Mouse (Mus musculus): ENCODE data around the gene Fstl4. TPM values are rescaled to one million over a fixed set of nuclear protein-coding genes. Genes with fewer than 3 reads are reported as not detected.

The Fstl4 gene
- polyA plus RNA-seq (2012; ENCODE audit: insufficient read depth, low replicate concordance) = 0.07 TPM in 1 of 2 replicates, not detected in the other

DNA sequence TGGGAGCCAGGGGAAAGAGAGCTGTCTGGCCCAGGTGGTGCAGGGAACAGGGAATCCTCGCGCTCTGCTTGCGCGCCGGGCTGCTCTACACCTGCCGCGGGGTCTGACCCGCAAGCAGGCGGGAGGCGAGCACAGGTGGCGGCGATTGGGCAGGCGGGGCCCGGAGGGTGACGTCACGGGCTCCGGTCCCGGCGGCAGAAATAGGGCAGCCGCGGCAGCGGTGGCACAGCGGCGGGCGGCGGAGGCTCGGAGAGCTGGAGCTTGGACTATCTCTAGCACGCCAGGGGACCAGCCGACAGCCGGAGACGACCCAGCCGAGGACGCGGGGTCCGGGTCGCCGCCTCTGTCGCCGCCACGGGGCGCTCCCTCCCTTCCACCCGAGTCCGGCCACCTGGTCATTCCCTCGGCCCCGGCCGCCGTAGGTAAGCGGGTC lies at the start of gene Fstl4:
Gene Fstl4, plus strand, starts transcription at position 174 of the 433 bp plus-strand sequence.
- H3K4me3 ChIP-seq (replicated peaks) = peak within 1 kb of the TSS; percentile 33
- TF ChIP-seq FLI1 (IDR thresholded peaks at IDR 0.05; ENCODE audit: low read length) (no peak), GATA1 (IDR thresholded peaks at IDR 0.05; ENCODE audit: borderline replicate concordance, low read length) (no peak)
- H3K27me3 ChIP-seq (replicated peaks) = peaks cover 61% of the 10 kb centered on the region
- 0 out of 2 replicates have a peak, but pooled peaks cover 5% of the 10 kb centered on the region for H3K4me1 ChIP-seq
- no peaks in the 10 kb centered on the region for H3K9me3 ChIP-seq
- H3K36me3 ChIP-seq (replicated peaks; ENCODE audit: low read length) = no peaks in the 10 kb centered on the region

DNA sequence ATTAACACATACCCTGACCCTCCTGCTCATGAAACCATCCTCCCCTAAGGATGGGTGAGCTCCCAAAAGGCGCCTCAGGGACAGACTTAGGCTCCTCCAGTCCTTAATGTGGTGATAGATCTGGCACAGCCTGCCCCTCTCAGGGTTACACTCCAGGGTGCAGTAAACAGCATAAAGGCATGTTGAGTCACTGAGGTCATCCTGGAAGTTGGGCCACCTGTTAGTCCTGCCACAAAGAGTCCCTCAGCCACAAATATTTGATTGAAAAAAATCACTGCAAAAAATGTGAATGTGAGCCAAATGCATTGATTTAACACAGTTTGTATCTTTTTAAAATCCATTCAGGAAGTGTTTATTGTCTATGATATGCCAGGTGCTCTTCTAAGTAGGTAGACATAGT lies 45.9 kb upstream of the Fstl4 start:
- no peak for TF ChIP-seq FLI1 (IDR thresholded peaks at IDR 0.05; ENCODE audit: low read length)
- no peak for TF ChIP-seq GATA1 (IDR thresholded peaks at IDR 0.05; ENCODE audit: borderline replicate concordance, low read length)

DNA sequence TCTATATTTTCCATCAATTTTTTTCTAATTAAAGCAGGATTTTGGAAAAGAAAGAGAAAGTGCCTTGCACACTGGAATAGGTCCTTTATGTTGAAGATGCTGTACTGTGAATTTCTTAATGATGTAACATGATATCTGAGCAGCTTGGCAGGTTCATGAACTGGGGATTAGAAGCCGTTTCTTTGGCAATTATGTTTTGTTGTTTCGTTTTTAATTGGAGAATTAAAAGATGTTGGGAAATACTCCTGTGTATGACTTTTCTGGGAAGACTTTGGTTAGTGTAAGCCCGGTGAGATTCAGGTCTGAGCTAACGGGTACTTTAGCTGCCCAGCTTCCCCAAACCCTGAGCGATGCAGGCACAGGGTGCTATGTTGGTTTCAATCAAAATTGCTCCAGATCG lies 43.3 kb upstream of the Fstl4 start:
- Histone ChIP-seq H3K4me1 (no peaks in the 10 kb centered on the region), H3K36me3 (replicated peaks; ENCODE audit: low read length) (no peaks in the 10 kb centered on the region), H3K27me3 (replicated peaks) (peaks cover 2% of the 10 kb centered on the region), H3K4me3 (replicated peaks) (no peak overlapping the region), H3K9me3 (peaks cover 21% of the 10 kb centered on the region)
- TF ChIP-seq FLI1 (IDR thresholded peaks at IDR 0.05; ENCODE audit: low read length) = no peak
- TF ChIP-seq GATA1 (IDR thresholded peaks at IDR 0.05; ENCODE audit: borderline replicate concordance, low read length) = no peak

More for the DNA sequence above, 45.9 kb upstream of the Fstl4 start:
- Histone ChIP-seq H3K4me3 (replicated peaks) (no peak overlapping the region), H3K4me1 (no peaks in the 10 kb centered on the region), H3K36me3 (replicated peaks; ENCODE audit: low read length) (no peaks in the 10 kb centered on the region), H3K27me3 (replicated peaks) (peaks cover 2% of the 10 kb centered on the region), H3K9me3 (peaks cover 14% of the 10 kb centered on the region)

DNA sequence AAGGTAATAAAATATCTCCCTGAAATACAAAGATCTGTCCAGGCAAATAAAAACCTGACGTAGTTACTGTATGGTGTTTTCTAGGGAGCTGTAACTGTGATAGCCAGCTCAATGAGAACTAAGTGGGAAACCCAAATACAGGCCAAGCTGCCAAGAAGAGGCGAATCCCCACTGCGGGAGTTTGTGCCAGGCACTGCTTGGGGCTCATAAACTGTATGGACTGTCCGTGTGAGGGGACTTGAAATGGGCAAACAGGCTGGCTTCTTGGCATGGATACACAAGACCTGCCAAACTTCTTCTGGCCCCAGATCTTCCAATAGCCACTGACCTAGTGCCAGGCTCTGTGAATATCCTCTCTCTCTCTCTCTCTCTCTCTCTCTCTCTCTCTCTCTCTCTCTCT lies 41.7 kb upstream of the Fstl4 start:
- no peaks in the 10 kb centered on the region for H3K36me3 ChIP-seq (replicated peaks; ENCODE audit: low read length)
- TF ChIP-seq GATA1 (IDR thresholded peaks at IDR 0.05; ENCODE audit: borderline replicate concordance, low read length) = no peak
- no peak for TF ChIP-seq FLI1 (IDR thresholded peaks at IDR 0.05; ENCODE audit: low read length)

DNA sequence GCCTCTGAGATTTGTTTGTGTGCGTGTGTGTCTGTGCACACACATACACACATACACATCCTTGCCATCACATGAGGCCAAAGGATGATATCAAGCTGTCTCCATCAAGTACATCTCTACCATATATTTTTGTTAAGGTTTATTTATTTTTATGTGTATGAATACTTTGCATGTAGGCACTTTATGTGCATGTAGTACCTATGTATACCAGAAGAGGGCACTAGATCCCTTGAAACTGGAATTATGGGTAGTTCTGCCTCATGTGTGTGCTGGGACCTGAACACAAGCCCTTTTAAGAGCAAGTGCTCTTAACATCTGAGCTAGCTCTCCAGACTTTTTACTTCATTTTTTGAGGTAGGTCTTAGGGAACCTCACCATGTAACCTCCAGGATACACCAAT lies 38.4 kb upstream of the Fstl4 start:
- H3K27me3 ChIP-seq (replicated peaks) = peaks cover 2% of the 10 kb centered on the region
- no peak overlapping the region for H3K4me3 ChIP-seq (replicated peaks)
- no peaks in the 10 kb centered on the region for H3K36me3 ChIP-seq (replicated peaks; ENCODE audit: low read length)
- peaks cover 13% of the 10 kb centered on the region for H3K9me3 ChIP-seq
- no peaks in the 10 kb centered on the region for H3K4me1 ChIP-seq
- TF ChIP-seq FLI1 (IDR thresholded peaks at IDR 0.05; ENCODE audit: low read length) (no peak), GATA1 (IDR thresholded peaks at IDR 0.05; ENCODE audit: borderline replicate concordance, low read length) (no peak)

More for the DNA sequence above, 41.7 kb upstream of the Fstl4 start:
- Histone ChIP-seq H3K4me3 (replicated peaks) (no peak overlapping the region), H3K4me1 (no peaks in the 10 kb centered on the region), H3K27me3 (replicated peaks) (peaks cover 2% of the 10 kb centered on the region), H3K9me3 (peaks cover 22% of the 10 kb centered on the region)

DNA sequence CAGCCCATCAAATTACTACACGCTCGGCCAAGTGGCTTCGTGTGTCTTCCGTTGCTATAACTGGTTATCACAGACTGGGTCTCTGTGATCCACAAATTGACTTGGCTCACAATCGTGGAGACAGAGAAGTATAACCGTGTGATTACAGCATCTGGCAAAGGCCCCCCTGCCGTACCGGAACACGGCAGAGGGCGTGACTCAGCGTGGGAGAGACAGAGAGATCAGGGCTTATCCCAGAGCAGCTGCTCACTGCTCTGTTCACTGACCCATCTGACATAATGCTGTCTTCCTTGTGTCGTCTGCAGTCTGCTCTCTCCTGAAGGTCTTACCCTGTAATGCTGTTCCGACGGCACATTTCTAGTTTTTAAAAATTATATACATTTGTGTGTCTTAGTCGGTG lies 36.0 kb upstream of the Fstl4 start:
- H3K27me3 ChIP-seq (replicated peaks) = no peaks in the 10 kb centered on the region
- H3K4me1 ChIP-seq = no peaks in the 10 kb centered on the region
- H3K9me3 ChIP-seq = peaks cover 13% of the 10 kb centered on the region
- TF ChIP-seq GATA1 (IDR thresholded peaks at IDR 0.05; ENCODE audit: borderline replicate concordance, low read length) (no peak), FLI1 (IDR thresholded peaks at IDR 0.05; ENCODE audit: low read length) (no peak)
- H3K36me3 ChIP-seq (replicated peaks; ENCODE audit: low read length) = no peaks in the 10 kb centered on the region
- no peak overlapping the region for H3K4me3 ChIP-seq (replicated peaks)

DNA sequence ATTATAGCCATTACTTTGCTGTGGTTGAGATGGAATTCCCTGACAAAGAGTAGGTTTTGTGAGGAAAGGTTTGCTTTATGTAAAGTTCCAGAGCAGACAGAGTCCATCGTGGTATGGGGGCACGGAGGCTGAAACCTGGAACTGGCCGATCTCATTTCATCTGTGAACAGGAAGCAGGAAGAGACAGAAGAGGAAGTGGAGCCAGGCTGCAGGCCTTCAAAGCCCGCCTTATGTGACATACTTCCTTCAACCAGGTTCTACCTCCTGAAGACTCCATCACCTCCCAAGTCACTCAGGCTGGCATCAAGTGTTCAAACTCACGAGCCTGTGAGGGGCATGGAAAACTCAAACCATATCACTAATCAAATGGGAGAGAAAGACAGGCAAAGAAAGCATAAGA lies 34.5 kb upstream of the Fstl4 start:
- no peaks in the 10 kb centered on the region for H3K36me3 ChIP-seq (replicated peaks; ENCODE audit: low read length)
- no peak overlapping the region for H3K4me3 ChIP-seq (replicated peaks)
- H3K9me3 ChIP-seq = peaks cover 13% of the 10 kb centered on the region
- no peaks in the 10 kb centered on the region for H3K4me1 ChIP-seq
- H3K27me3 ChIP-seq (replicated peaks) = no peaks in the 10 kb centered on the region
- no peak for TF ChIP-seq GATA1 (IDR thresholded peaks at IDR 0.05; ENCODE audit: borderline replicate concordance, low read length)
- TF ChIP-seq FLI1 (IDR thresholded peaks at IDR 0.05; ENCODE audit: low read length) = no peak

DNA sequence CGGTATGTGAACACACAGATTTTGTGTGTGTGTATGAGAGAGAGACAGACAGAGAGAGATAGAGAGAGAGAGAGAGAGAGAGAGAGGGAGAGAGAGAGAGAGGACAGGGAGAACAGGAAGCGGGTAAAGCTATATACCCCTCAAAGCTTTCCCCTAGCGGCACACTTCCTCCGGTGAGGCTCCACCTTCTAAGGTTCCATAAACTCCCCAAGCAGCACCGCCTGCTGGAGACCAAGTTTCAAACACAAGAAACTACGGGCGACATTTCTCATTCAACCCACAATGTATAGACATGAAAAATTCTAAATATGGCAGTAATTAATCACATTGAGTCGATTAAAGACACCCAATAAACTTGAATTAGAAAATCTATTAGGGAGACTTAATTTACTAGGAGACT lies 32.5 kb upstream of the Fstl4 start:
- no peak for TF ChIP-seq FLI1 (IDR thresholded peaks at IDR 0.05; ENCODE audit: low read length)
- TF ChIP-seq GATA1 (IDR thresholded peaks at IDR 0.05; ENCODE audit: borderline replicate concordance, low read length) = no peak
- Histone ChIP-seq H3K9me3 (peaks cover 4% of the 10 kb centered on the region), H3K27me3 (replicated peaks) (no peaks in the 10 kb centered on the region), H3K4me1 (no peaks in the 10 kb centered on the region), H3K4me3 (replicated peaks) (no peak overlapping the region), H3K36me3 (replicated peaks; ENCODE audit: low read length) (no peaks in the 10 kb centered on the region)

DNA sequence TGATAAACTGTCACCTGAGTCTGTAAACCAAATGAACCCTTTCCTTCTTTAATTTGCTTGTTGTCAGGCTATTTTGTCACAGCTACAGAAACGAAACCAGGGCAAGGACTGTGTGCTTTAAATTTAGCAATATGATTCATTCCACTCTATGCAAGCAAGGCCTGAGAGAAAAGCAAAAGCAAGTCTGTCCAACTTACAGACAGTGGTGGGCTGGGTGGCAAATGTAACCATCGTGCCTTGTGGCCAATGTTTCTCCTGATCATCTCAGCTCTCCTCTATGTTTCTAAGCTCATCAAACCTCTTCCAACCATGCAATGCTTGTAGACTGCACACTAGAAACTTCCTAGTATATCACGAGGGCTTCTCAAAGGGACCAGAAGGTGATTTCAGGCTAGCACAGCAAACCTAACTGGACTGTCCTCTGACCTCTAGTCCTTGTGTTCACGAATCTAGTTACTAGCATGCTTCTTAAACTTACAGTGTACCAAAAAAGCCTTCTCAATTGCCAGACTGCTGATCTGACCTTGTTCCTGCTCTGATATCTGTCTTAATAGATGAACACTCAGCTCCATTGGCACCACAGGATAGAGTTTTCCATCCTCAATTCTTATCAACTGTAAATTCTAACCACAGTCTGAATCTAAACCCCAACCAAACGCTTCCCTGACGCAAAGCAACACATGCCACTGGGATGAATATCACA lies 29.8 kb upstream of the Fstl4 start:
- H3K36me3 ChIP-seq (replicated peaks; ENCODE audit: low read length) = no peaks in the 10 kb centered on the region
- no peaks in the 10 kb centered on the region for H3K27me3 ChIP-seq (replicated peaks)
- TF ChIP-seq GATA1 (IDR thresholded peaks at IDR 0.05; ENCODE audit: borderline replicate concordance, low read length) (no peak), FLI1 (IDR thresholded peaks at IDR 0.05; ENCODE audit: low read length) (no peak)
- no peak overlapping the region for H3K4me3 ChIP-seq (replicated peaks)
- H3K4me1 ChIP-seq = no peaks in the 10 kb centered on the region
- peaks cover 4% of the 10 kb centered on the region for H3K9me3 ChIP-seq

DNA sequence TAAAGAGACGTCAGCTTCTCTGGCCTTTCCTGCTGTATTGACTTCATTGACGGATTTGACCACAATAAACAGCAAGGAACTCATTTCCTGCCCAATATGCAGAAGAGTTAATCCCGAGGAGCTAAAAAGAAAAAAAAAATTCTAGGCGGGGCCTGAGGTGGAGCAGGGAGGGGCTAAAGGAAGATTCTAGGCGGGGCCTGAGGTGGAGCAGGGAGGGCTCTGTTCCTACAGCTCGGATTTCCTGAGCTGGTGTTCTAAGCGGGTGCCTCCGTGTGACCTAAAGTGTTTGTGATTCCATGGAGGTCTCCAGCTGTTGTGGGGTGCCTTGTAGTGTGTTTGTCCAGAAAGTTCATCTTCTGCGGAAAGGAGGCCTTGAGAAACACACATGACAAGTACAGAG lies 25.2 kb upstream of the Fstl4 start:
- peaks cover 4% of the 10 kb centered on the region for H3K9me3 ChIP-seq
- no peak overlapping the region for H3K4me3 ChIP-seq (replicated peaks)
- peaks cover 2% of the 10 kb centered on the region for H3K27me3 ChIP-seq (replicated peaks)
- H3K36me3 ChIP-seq (replicated peaks; ENCODE audit: low read length) = no peaks in the 10 kb centered on the region
- no peaks in the 10 kb centered on the region for H3K4me1 ChIP-seq
- TF ChIP-seq FLI1 (IDR thresholded peaks at IDR 0.05; ENCODE audit: low read length) (no peak), GATA1 (IDR thresholded peaks at IDR 0.05; ENCODE audit: borderline replicate concordance, low read length) (no peak)

Data from megakaryocyte, embryonic 14.5 days (primary cell).